Mouse (Mus musculus) testis, postnatal 10 days (tissue): Measurements from ENCODE around the gene Cdh12.
"Not testable (repeated sequence)": the region's sequence is repeated elsewhere in the genome, so short reads cannot be mapped to it uniquely, and the experiment has no call there.

Experiments used
- DNase-seq: peaks from one replicate; pipeline ENCODE4 v3.0.0; 2021; ENCODE audit warnings: low spot score

Cdh12 gene

GRCm38 (mm10) chr15:21109009-21109841 is 660.2 kb downstream of the Cdh12 start:
- peak; percentile 45 for DNase-seq

GRCm38 (mm10) chr15:21109889-21110500 is 660.9 kb downstream of the Cdh12 start:
- no peak for DNase-seq

GRCm38 (mm10) chr15:21110874-21111603 is 662.0 kb downstream of the Cdh12 start:
- DNase-seq = no peak

- DNase-seq = not testable (repeated sequence)
Measured at GRCm38 (mm10) chr15:21114775-21115174, 665.7 kb downstream of the Cdh12 start.

- no peak for DNase-seq
Measured at GRCm38 (mm10) chr15:21130660-21131059, 681.6 kb downstream of the Cdh12 start.

- DNase-seq = no peak
Measured at GRCm38 (mm10) chr15:21132999-21133398, 683.9 kb downstream of the Cdh12 start.

- DNase-seq = no peak
Measured at GRCm38 (mm10) chr15:21146896-21147295, 697.8 kb downstream of the Cdh12 start.

GRCm38 (mm10) chr15:21153602-21154001 is 704.5 kb downstream of the Cdh12 start:
- no peak for DNase-seq

GRCm38 (mm10) chr15:21179727-21180126 is 730.7 kb downstream of the Cdh12 start:
- no peak for DNase-seq

GRCm38 (mm10) chr15:21180191-21180590 is 731.1 kb downstream of the Cdh12 start:
- no peak for DNase-seq

GRCm38 (mm10) chr15:21185799-21186198 is 736.7 kb downstream of the Cdh12 start:
- DNase-seq = no peak

GRCm38 (mm10) chr15:21210089-21210488 is 761.0 kb downstream of the Cdh12 start:
- not testable (repeated sequence) for DNase-seq

GRCm38 (mm10) chr15:21223006-21223405 is 773.9 kb downstream of the Cdh12 start:
- no peak for DNase-seq

GRCm38 (mm10) chr15:21261318-21261717 is 812.3 kb downstream of the Cdh12 start:
- DNase-seq = no peak

- no peak for DNase-seq
Measured at GRCm38 (mm10) chr15:21269856-21270255, 820.8 kb downstream of the Cdh12 start.

- DNase-seq = no peak
Measured at GRCm38 (mm10) chr15:21297051-21297450, 848.0 kb downstream of the Cdh12 start.

- DNase-seq = no peak
Measured at GRCm38 (mm10) chr15:21315457-21315856, 866.4 kb downstream of the Cdh12 start.

GRCm38 (mm10) chr15:21343853-21344252 is 894.8 kb downstream of the Cdh12 start:
- DNase-seq = no peak

- DNase-seq = no peak
Measured at GRCm38 (mm10) chr15:21344323-21344722, 895.3 kb downstream of the Cdh12 start.

- DNase-seq = no peak
Measured at GRCm38 (mm10) chr15:21344749-21345148, 895.7 kb downstream of the Cdh12 start.

- DNase-seq = no peak
Measured at GRCm38 (mm10) chr15:21355356-21356101, 906.5 kb downstream of the Cdh12 start.

GRCm38 (mm10) chr15:21366366-21366765 is 917.3 kb downstream of the Cdh12 start:
- DNase-seq = no peak
